Mouse (Mus musculus) kidney, postnatal 36 days (tissue): ENCODE measurements around the gene Tmem80.

ENCODE experiments used
- DNase-seq, 2 experiments: peaks; one replicate each; pipeline ENCODE4 v3.0.0; 2021 to 2022; ENCODE audit warnings: mixed read lengths in 2 of 2

Gene Tmem80

DNA sequence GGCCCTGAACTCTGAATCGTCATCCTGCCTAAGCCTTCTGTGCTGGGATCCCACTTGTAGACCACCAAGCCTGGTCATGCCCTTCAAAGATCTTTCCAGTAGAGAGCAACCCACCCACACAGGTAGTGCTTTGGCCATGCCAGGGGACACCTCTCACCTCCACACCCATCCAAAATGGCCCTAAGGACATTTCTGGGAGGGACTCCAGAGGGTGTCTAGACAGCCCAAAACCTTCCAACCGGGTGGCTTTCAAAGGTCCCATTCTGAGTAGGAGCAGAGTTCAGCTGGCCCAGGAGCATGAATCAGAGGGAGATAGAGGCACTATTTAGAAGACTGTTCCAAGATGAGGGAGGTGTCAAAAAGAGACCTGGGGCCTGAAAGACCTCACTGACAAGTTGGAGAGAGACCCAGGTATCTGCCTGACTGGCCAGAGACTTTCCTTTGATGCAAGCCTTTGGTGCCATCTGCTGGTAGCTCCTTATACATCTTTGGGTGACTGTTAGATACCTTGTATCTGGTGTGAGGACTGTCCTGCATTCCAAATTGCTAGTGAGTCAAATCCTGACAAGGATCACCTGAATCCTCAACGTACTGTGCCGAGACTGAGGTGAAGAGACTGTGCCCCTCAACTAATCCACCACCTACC lies 35.7 kb downstream of the Tmem80 start:
- peak; percentile 80 to 87 for DNase-seq

DNA sequence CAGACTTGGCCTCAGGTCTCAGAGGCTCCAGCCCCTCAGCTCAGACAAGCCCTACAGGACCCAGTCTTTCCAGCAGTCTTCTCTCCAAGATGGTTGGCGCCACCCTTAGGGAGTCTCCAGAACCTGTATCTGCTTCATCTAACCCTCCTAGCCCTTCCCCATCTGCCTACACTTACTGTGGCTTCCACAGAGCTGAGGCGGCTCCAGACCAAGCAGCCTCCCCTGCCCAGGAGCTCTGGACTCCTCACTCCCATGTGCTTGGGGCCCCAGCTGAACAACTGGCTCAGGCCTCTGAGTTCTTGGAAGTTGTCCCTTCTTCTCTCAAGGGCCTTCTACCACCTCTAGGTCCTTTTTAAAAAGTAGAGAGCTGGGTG lies 36.2 kb downstream of the Tmem80 start:
- no peak for DNase-seq

DNA sequence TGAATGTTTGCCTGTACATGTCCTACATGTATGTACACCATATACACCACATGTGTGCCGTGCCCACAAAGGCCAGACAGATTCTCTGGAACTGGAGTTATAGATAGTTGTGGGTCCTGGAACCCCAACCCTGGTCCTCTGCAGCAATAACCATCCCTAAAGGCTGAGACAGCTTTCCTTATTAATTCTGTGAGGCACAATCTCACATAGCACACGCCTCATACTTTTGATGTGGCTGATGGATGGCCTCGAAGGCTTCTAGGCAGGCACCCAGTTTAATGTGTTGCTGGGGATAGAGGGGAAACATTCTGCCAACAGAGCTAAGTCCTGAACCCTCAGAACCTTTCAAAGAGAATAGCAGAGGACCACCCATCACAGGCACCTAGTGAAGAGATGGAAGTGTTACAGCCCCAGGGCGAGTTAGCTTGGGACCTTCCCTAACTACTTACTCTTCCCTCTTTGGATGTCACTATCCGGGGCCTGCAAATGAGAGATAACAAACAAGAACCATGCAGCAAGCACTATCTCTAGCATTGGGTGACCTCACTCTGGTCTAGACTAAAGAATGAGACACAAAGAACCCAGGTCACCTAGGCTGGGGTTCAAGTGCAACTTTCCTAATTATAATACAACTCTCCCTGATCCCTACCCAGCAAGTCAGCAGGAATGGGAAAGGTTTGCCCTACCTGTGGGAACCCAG lies 37.0 kb downstream of the Tmem80 start:
- no peak for DNase-seq

DNA sequence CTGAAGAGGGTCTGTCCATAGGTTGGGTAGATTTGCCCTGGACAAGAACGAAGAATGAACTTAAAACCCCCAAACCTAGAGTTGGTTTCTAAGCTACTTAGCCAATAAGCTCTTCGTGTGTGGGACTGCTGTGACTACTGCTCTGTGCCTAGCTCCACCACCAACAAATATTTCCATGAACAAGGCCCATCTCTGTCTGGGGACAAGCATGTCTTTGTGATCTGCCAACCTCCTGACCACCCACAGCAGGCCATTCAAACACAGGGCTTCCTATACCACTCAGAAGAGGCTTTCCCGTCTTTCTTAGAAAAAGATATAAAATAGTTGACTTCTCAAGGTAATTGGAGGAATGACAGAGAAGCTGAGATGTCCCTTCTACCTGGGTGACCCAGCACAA lies 37.5 kb downstream of the Tmem80 start:
- DNase-seq, result no peak

DNA sequence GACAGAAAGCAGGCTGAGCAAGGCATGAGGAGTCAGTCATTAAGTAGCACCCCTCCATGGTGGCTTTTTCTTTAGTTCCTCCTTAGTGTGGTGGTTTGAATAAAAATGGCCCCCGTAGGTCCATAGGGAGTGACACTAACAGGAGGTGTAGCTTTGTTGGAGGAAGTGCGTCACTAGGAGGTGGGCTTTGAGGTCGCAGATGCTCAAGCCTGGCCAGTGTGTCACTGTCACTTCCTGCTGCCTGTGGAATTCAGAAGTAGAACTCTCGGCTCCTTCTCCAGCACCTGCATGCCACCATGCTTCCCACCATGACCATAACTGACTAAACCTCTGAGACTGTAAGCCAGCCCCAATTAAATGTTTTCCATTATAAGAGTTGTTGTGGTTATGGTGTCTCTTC lies 39.8 kb downstream of the Tmem80 start:
- no peak for DNase-seq

DNA sequence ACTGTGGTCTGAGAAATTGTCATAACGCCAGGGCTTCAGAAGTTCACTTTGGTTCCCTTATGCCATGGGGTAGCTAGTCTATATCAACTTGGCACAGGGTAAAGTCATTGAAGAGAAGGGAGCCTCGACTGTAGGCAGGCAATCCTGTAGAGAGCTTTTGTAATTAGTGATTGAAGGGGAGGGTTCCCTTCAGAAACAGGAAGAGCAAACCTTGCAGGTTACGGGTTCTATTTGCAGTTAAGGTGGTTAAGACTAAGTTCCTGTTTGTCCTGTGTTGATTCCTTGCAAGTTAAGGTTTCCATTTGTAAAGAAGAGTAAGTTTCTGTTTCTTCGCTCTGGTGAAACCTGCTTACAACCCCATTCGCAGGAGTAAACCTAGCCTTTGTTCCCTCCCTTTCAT lies 42.4 kb downstream of the Tmem80 start:
- no peak for DNase-seq

DNA sequence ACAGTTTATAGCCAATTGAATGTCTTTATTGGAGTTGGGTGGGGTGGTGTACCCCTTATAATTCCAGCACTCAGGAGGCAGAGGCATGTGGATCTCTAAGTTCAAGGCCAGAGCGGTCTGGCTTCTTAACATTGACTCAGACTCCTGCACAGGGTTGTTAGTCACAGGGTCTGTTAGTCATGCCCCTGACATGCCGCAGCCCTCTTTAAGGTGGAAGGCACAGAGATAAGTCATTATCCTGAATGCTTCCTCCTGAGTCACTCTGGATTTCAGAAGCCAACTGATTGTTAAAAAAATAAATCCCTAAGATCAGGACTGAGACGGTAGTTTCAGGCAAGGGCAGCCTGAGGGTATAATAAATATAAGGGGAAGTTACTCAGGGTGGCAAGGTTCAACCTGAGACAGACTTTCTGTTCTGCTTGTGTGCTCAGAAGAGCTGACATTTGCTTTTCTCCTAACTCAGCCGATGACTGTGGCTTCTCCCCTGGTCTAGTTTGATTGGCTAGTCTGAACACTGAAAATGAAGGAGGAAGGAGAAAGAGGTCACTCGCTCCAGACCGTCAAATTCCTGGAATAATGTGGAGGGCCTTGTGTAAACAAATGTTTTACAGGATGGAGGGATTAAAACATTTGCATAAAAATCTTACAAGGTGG lies 44.5 kb downstream of the Tmem80 start:
- peak; percentile 17 to 50 for DNase-seq

DNA sequence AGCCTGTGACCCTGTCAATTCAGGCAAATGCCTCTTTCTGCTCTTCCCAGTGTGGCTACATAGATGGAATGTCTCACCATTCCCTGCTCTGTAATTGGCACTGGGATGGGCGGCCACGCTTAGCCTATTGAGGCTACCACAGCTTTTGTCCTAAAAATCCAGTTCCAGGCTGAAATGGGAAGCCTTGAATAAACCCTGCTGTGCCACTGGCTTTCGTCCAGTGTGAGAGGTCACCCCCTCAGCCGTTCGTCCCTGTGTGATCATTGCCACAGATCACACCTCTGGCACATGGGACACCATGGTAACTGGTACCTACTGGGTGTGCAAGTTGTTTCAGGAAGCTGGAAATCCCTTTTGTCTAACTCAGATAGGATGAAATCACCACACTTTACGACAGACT lies 46.1 kb downstream of the Tmem80 start:
- no peak for DNase-seq

DNA sequence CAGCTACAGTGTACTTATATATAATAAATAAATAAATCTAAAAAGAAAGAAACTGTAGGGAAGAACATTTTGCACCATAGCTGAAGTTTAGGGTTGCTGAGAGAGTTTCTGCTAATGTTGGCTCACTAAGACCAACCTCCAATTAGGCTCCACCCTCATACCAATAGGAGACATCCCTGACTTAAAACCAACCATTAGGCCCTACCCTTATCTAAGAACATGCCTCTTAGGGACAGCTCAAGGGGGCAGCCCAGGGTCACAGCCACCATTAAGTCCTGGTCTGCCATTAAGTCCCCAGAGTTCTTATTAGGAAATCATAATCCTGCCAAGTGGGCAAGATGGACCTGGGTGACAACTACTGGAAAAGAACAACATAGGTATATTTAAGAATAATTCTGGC lies 46.9 kb downstream of the Tmem80 start:
- DNase-seq, result no peak

DNA sequence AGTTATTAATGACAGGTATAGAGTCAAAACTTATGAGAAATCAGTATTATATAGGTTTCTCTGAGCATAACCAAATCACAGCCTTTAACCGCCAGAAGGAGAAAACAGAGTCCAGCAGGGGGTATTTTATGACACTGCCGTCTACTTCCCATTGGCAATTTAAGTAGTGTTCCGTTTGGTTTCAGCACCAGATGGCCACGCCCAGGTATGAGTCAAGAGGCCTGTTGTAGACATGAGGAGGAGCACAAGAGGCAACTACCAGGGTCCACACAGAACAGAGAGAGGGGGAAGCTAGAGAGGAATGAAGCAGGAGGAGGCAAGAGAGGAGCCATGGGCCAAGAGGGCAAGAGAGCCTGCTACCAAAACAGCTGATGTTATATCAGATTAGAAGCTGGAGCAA lies 52.0 kb downstream of the Tmem80 start:
- DNase-seq, result no peak

DNA sequence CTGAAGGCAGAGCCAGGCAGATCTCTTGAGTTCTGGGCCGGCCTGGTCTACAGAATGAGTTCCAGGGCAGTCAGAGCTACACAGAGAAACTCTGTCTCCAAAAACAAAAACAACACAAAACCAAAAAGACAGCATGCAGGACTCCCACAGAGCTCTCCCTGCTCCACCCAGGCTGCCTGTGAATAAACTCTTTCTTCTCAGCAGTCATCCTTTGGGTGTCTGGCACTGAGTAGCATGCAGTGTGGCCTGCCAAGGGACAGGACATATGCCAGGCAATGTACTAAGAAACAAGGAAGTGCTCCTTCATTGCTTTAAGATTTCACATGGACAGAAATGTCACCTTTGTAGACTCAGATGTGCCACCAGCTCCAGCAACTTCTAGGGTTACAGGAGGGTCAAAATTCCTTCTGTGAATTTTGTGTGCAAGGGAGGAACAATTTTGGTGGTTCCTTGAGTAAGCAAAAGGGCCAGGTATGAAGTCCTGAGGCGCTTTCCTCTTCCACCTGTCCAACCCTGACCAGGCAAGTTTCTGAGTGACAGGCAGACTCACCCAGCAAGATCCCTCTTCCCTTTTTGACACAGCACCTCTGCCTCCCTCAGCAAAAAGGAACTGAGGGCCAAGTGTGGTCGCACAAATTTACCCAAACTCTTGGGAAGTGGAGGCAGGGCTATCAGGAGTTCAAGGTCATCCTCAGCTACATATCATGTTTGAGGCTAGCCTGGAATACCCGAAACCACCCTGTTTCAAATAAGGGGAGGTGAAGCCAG lies 53.7 kb downstream of the Tmem80 start:
- DNase-seq, result no peak
